Mouse (Mus musculus): ENCODE measurements around the gene Lrwd1. TPM values are rescaled to one million over a fixed set of nuclear protein-coding genes. Genes with fewer than 3 reads are reported as not detected.
A peak's percentile ranks its signal among the peaks of the same experiment; 100 is the strongest.
"Not testable (repeated sequence)": the region's sequence is repeated elsewhere in the genome, so short reads cannot be mapped to it uniquely, and the experiment has no call there.

Gene Lrwd1
- total RNA-seq, 2 experiments from 2014 or later, result 15.7 to 16.9 TPM

DNA sequence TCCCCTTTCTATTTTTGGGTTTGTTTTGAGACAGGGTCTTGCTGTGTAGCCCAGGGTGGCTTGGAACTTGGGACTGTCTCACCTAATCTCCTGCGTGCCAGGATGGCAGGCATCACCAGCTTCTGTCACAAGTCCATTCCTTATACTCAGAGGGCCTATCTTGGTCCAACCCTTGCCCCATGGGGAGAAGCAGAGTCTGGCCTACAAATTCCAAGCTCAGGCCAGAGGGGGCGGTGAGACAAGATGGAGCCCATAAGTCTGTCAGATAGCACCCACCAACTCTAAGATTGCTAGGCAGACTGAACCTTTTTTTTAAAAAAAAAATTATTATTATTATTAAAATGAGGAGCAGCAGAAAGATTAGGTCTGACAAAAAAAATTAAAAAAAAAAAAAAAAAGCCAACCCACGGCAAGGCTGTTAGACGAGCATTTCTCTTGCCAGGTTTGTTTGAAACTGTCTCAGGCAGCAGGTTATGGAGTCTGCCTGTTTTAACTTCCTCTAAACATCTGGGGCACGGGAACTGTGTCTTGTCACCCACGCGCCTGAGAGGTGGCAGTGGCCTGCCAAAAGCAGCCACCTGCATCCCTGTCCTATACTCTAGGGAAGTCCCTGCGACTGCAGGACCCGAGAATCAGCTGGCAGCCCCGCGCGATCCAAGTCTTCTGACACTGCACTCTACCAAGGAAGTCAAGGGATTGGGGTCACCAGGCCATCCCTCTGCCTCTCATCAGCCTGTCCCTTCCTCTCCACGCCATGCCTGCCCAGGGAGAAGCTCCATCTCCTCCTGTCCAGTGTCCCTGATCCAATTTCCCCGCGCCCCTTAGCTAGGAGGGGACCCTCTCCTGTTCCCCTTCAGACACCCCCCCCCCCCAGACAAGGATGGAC, 34.0 kb upstream of the Lrwd1 start:
- Histone ChIP-seq H3K27ac (peak overlapping the region; percentile 94), H3K4me3 (peak overlapping the region; percentile 76)
- peak in 1 of 2 experiments; percentile 38 for DNase-seq (ENCODE audit: low spot score in 2 of 2)
- TF ChIP-seq CTCF (conservative IDR thresholded peaks at IDR 0.05), result no peak

DNA sequence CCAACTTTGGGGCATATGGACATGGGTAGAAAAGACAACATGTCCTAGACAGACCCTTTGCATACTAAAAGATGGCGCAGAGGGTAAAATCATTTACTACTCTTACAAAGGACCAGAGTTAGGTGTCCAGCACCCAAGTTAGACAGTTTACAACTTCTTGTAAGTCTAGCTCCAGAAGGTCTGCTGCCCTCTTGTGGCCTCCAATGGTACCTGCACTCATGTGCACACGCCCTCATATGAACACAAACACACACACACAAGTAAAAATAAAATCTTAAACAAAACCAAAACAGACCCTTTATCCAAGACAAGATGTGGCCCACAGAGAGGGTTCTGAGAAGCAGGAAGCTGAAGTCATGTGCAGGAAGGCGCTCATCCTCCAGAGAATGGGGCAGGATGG, 32.2 kb upstream of the Lrwd1 start:
- Histone ChIP-seq H3K27ac (no peak overlapping the region), H3K4me3 (no peak overlapping the region)
- peak; percentile 68 for TF ChIP-seq CTCF (conservative IDR thresholded peaks at IDR 0.05)
- no peak for DNase-seq (ENCODE audit: low spot score in 2 of 2)

DNA sequence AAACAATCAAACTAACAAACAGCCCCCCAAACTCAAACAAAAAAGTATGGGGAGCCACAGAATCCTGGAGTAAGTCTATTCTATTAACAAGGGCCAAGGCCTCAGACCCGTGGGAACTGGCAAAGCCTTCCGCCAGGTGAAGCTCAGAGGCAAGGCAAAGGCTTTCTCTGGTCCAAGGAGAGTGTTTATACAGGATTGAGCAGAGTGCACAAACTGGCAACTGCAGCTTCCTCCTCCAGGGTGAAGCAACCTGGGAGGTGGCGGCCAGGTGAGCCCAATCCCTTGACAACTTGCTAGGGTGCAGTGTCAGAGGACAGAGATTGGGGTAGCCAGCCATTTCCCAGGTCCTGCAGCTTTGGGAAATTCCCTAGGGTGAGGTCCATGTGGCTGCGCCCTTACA, 31.4 kb upstream of the Lrwd1 start:
- no peak for TF ChIP-seq CTCF (conservative IDR thresholded peaks at IDR 0.05)
- DNase-seq (ENCODE audit: low spot score in 2 of 2), result no peak
- Histone ChIP-seq H3K4me3 (no peak overlapping the region), H3K27ac (peak overlapping the region; percentile 28; the same call in 1 of the 2 replicates)

DNA sequence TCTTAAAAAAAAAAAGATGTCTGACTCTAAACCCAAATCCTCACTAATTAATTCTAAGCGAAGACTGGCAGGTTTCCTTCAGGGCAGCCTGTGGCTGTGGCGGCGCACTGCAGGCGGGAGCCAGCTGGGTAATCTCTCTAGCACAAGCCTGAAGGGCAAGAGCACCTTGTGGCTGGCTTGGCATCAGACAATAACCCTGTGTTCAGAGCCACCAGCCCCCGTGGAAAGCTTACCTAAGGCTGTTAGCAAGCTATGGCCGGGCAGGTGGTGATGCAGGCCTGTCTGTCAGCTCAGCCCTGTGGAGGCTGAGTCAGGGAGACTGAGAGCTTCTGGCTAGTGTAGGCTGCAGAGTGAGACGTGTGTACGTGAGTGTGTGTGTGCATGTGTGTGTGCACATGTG, 29.4 kb upstream of the Lrwd1 start:
- 0 out of 2 replicates have a peak, but pooled peaks have one; percentile 15 for TF ChIP-seq CTCF (conservative IDR thresholded peaks at IDR 0.05)
- Histone ChIP-seq H3K27ac (peak overlapping the region; percentile 84), H3K4me3 (no peak overlapping the region)

DNA sequence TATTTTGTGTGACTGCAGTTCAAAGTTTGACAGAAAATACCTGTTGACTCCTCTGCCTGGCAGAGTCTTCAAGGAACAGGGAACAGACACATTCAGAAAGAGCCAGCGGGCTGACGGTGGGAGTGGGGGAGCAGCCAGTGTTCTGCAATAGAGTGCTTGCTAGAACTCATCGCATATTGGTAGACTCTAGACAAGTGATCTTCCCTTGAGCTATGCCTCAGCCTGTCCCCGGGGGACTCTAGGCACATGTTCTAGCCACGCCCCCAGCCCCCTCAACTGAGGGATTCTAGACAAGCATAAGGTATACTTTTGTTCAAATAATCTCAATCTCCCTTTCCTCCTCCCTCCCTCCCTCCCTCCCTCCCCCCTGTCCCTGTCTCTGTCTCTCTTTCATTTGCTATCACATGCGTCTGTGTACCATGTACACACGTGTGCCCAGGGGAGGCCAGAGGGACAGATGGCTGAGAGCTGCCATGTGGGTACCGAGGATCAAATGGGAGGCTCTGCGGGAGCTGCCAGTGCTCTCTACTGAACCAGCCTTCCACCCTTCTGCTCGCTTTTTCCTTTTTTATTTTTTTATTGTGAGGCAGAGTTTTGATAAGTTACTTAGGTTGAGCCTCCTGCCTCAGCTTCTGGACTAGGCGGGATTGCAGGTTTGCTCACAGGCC, 28.1 kb upstream of the Lrwd1 start:
- peak overlapping the region; percentile 84 for H3K27ac ChIP-seq
- TF ChIP-seq CTCF (conservative IDR thresholded peaks at IDR 0.05), result no peak
- H3K4me3 ChIP-seq, result no peak overlapping the region
- peak; percentile 46 to 70 for DNase-seq (ENCODE audit: low spot score in 2 of 2)

More for the DNA sequence above, 29.4 kb upstream of the Lrwd1 start:
- no peak for DNase-seq (ENCODE audit: low spot score in 2 of 2)

DNA sequence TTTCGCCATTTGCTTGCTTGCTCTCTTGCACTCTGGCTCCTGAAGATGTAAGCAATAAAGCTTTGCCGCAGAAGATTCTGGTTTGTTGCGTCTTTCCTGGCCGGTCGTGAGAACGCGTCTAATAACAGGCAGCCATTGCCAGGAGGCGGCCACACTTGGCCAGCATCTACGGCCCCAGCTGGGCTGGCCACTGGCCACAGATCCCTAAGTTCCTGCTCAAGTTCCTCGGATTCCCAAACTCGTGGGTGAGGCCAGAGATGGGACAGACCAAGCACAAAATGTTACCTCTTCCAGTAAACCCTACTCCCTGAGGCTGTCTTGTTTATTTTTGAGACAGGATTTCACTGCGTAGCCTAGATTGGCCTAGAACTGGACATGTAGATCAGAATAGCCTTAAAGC, 24.2 kb upstream of the Lrwd1 start:
- DNase-seq (ENCODE audit: low spot score in 2 of 2); H3K27ac ChIP-seq: not testable (repeated sequence)

DNA sequence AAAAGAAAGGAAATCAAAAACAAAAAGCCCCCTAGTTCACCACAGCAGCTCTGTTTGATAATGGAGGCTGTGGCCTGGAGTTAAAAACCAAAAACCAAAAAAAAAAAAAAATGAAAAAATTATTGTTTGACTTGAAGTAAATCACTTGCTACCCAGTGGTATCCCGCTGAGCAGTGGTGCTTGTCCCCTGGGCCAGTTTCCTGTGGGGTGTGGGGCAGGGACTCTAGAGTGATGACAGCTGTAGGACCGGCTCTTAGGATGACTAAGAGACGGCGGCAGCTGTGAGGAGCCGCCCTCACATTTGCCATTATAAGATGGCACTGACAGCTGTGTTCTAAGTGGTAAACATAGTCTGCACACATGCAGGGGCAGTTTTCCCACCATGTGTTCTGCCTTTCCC, 19.5 kb upstream of the Lrwd1 start:
- no peak overlapping the region for H3K27ac ChIP-seq
- no peak for DNase-seq (ENCODE audit: low spot score in 2 of 2)
- TF ChIP-seq CTCF (conservative IDR thresholded peaks at IDR 0.05), result no peak
- H3K4me3 ChIP-seq, result no peak overlapping the region

More for the DNA sequence above, 24.2 kb upstream of the Lrwd1 start:
- not testable (repeated sequence) for H3K4me3 ChIP-seq

DNA sequence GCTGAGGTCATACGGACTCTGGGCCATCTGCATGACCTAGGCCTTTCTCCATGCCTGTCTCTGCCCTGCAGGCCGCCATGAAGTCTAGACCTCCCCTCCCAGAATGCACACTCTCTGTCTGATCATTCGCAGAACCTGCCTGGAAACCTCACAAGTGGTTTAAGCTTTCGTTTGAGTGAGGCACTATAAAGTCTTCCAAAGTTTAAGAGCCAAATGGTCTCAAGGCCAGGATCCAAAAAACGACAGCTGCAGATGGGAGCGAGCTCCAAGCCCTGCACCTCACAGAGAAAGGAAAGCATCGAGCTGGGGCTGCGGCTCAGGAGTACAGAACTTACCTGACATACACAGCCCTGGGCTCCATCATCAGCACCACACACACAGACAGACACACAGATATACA, 16.5 kb upstream of the Lrwd1 start:
- TF ChIP-seq CTCF (conservative IDR thresholded peaks at IDR 0.05), result no peak
- H3K27ac ChIP-seq, result no peak overlapping the region
- no peak for DNase-seq (ENCODE audit: low spot score in 2 of 2)
- H3K4me3 ChIP-seq, result no peak overlapping the region

DNA sequence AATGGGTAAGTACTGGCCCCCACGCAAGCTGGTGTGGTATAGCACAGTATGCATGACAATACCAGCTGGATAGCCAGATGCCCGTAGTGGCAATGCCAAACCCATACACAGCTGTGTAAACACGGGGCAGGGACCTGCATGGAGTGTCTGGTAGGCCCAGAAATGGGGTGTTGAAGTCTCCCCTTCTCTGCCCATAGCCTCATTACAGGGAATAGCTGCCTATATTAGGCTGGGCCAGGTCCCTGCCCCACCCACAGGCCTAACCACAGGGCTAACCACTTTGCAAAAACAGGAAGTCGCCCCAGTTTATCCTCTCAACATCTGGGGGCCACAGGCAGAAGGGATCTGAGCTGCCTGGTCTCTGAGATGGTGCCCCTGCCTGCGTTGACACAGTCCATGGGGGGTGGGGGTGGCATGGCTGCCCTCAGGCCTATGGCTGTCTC, 13.3 kb upstream of the Lrwd1 start:
- DNase-seq (ENCODE audit: low spot score in 2 of 2); H3K4me3 ChIP-seq; H3K27ac ChIP-seq: not testable (repeated sequence)

DNA sequence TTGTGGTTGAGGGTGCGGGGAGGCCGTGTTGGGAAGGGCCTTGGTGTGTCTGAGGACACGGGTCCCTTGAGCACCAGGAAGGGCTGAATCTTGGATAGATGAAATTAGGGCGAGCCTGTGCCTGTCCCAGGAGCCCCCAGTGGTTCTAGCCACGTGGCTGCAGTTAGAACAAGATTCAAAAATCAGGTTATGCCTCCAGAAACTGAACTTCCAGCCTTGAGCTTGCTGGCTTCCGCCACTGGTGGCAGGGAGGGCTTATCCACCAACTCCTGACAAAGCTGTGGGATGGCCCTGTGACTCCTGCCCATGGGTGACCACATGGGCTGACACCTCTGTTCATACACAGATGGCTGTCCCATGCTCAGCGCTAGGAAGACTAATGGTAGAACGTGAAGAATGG, 11.8 kb upstream of the Lrwd1 start:
- H3K27ac ChIP-seq, result no peak overlapping the region
- no peak for DNase-seq (ENCODE audit: low spot score in 2 of 2)
- H3K4me3 ChIP-seq, result no peak overlapping the region
- no peak for TF ChIP-seq CTCF (conservative IDR thresholded peaks at IDR 0.05)

DNA sequence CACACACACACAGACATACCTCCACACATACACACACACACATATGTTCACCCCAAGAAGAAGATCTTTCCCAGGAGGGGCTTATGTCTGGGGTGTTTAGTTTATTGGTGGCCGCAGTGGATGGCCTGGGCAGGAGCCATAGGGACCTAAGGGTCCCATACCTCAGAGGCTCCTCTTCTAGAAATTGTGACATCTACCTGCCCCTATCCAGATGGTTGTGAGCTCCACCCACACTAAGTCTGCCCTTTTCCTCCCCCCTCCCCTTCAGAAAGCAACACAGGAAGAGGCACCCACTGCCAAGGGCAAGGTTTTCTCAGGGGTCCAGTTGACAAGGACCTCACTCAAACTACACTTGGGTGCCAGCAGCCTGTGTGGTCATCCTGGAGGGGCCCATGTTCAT, 11.1 kb upstream of the Lrwd1 start:
- TF ChIP-seq CTCF (conservative IDR thresholded peaks at IDR 0.05), result no peak
- DNase-seq (ENCODE audit: low spot score in 2 of 2), result no peak

DNA sequence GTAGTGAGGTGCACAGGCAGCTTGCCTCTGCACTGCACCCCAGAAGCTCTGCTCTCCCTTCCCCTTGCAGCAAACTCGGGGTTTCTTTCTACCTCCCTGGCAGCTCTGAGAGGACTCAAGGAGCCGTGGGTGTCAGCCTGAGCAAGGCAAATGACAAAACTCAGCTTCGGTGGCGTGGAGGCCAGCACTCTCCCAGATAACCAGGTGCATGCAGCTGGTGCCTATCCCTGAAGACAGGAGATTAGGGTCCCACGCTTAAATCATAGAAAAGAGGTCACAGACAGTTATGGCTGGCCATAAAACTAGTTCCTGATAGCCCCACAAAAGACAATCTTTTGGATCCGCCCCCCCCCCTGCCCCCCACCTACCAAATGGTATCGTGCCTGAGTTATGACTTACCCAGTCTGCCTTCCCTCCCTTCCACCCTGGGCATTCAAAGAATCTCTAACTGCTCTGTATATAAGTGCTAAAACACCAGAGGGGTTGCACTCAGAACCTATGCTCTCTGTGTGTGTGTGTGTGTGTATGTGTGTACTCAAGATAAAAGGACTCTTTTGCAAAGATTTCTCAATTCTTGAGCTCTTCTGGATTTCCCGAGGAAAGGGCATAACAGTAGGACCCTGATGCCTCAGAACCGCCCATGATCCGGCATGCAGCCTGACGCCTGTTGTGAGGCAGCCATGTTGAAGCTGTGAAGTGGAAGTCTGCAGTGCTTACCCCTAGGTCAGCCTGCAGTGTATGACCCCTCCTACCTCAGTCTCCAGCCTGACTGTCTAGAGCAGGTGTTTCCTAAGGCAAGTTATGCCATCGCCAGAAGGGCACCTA, 8.9 kb upstream of the Lrwd1 start:
- DNase-seq (ENCODE audit: low spot score in 2 of 2), result no peak
- TF ChIP-seq CTCF (conservative IDR thresholded peaks at IDR 0.05), result no peak
- Histone ChIP-seq H3K4me3 (no peak overlapping the region), H3K27ac (no peak overlapping the region)

More for the DNA sequence above, 11.1 kb upstream of the Lrwd1 start:
- H3K27ac ChIP-seq, result no peak overlapping the region
- H3K4me3 ChIP-seq, result no peak overlapping the region

All from layer of hippocampus, adult 2 months (tissue).